Mouse (Mus musculus) layer of hippocampus, adult 8-10 months (tissue): Measurements from ENCODE around the gene Tmem255b. TPM values are rescaled to one million over a fixed set of nuclear protein-coding genes. Genes with fewer than 3 reads are reported as not detected.
A peak's percentile ranks its signal among the peaks of the same experiment; 100 is the strongest.

Experiments
- DNase-seq, 2 experiments: peaks; one replicate each; pipeline ENCODE4 v3.0.0; 2022; ENCODE audit warnings: low spot score in 2 of 2
- total RNA-seq, 4 experiments: library from RNA; stranded (reverse); gene quantifications; 2 replicates each; pipeline ENCODE4 v1.2.4; 2022

Tmem255b gene
- total RNA-seq, 4 experiments from 2014 or later, result 4.9 to 6.8 (median 6.1) TPM

GRCm38 (mm10) chr8:13491491-13492010, 56.6 kb downstream of the Tmem255b start:
- DNase-seq, result no peak

GRCm38 (mm10) chr8:13492198-13492995, 57.4 kb downstream of the Tmem255b start:
- DNase-seq, result no peak

GRCm38 (mm10) chr8:13493011-13493410, 58.0 kb downstream of the Tmem255b start:
- DNase-seq, result no peak

- peak in 1 of 2 experiments; percentile 56 for DNase-seq
Observed at GRCm38 (mm10) chr8:13493858-13494631, 59.1 kb downstream of the Tmem255b start, which contains the start of gene Gas6. Gene Gas6, minus strand, starts transcription at chr8:13494490.

GRCm38 (mm10) chr8:13501221-13501620, 66.2 kb downstream of the Tmem255b start:
- DNase-seq, result no peak

GRCm38 (mm10) chr8:13503936-13504606, 69.1 kb downstream of the Tmem255b start:
- no peak for DNase-seq

GRCm38 (mm10) chr8:13504894-13505674, 70.1 kb downstream of the Tmem255b start:
- DNase-seq, result no peak

GRCm38 (mm10) chr8:13506849-13507248, 71.9 kb downstream of the Tmem255b start:
- DNase-seq, result no peak

- no peak for DNase-seq
Observed at GRCm38 (mm10) chr8:13507284-13507937, 72.4 kb downstream of the Tmem255b start.

GRCm38 (mm10) chr8:13512016-13512415, 77.0 kb downstream of the Tmem255b start:
- no peak for DNase-seq

GRCm38 (mm10) chr8:13512677-13513076, 77.7 kb downstream of the Tmem255b start:
- no peak for DNase-seq

GRCm38 (mm10) chr8:13513556-13514370, 78.8 kb downstream of the Tmem255b start:
- DNase-seq, result no peak

- DNase-seq, result no peak
Observed at GRCm38 (mm10) chr8:13516011-13516442, 81.0 kb downstream of the Tmem255b start.

GRCm38 (mm10) chr8:13516728-13517127, 81.7 kb downstream of the Tmem255b start:
- DNase-seq, result no peak

- no peak for DNase-seq
Observed at GRCm38 (mm10) chr8:13517284-13517781, 82.3 kb downstream of the Tmem255b start.
